Mouse (Mus musculus): Measurements from ENCODE around the gene Tspan18.

DNA sequence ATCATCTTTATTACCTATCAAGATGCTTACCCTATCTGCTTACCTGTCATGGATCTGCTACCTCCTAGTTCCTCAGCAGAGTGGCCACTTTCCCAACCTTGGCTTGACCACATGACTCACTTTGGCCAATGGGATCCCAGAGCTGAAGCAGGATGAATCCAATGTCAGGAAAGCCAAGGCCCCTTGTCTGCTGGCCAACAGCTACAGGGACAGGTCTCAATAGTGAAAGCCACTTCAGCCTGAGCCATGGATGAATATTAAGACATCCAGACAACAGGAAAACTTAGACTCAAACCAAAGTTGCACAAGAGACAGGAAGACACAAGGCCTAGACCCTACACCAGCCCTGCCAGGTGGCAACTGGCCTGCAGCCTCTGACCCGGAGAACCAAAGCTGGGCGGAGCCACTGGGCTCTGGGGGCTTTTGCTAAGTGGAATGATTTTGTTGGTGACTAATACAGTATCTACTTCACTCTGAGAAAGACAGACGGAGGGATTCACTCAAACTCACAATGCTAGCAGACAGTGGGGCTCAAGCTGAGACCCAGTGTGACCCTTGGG, 65.5 kb downstream of the Tspan18 start:
- TF ChIP-seq CTCF (IDR thresholded peaks at IDR 0.05; ENCODE audit: extremely low read depth, insufficient read depth, insufficient read length, insufficient replicate concordance) = no peak
- TF ChIP-seq POLR2A (IDR thresholded peaks at IDR 0.05; ENCODE audit: low read depth, low read length) = no peak
